Mouse (Mus musculus): ENCODE measurements around the gene Asb7.

DNA sequence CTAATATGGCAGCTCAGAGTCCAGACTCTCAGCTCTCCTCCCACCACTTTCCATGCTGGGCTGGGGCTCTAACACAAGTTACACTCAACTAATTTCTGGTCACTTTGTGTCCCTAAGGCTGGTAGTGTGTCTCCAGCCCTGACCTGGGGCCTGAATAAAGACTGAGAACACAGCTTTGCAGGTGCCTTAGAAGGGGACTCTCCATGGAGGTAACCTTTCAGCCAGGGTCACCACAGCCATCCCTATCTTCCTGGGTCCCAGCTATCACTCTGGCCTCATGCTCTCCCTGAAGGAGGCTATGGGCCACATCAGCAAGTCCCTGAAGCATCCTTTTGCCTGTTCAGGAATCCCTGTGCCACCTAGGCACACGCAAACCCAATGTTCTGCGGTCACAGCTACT lies 43.7 kb downstream of the Asb7 start:
- no peak for TF ChIP-seq CTCF (IDR thresholded peaks at IDR 0.05; ENCODE audit: borderline replicate concordance, control insufficient read depth, extremely low read depth, insufficient read depth, low read length, poor library complexity)
- no peak for TF ChIP-seq POLR2A (IDR thresholded peaks at IDR 0.05; ENCODE audit: control insufficient read depth, extremely low read depth, insufficient read depth, low read length, poor library complexity)
